Mouse (Mus musculus) left cerebral cortex, adult 6 months (tissue): ENCODE data around the gene Gm5615. TPM values are rescaled to one million over a fixed set of nuclear protein-coding genes. Genes with fewer than 3 reads are reported as not detected.

Source experiments
- long read RNA-seq, 2 experiments: library from polyadenylated mRNA; unstranded; transcript quantifications; one replicate each; pipeline ENCODE4 v2.0.0; 2019 to 2020
- polyA plus RNA-seq: library from polyadenylated mRNA; unstranded; fragments of <200 nt; fragmentation: Nextera tagmentation; gene quantifications from 2 replicates; pipeline ENCODE4 v1.2.3, GENCODE M21; 2021

Gene Gm5615
- polyA plus RNA-seq, result not detected in 2 replicates
- long read RNA-seq, experiment 1, result 0 reads
- long read RNA-seq, experiment 2, result 0 reads

GRCm38 (mm10) chr9:36541863-36542262 lies at the start of gene Gm5615:
TSS of gene Gm5615 (minus strand) at chr9:36541963.

GRCm38 (mm10) chr9:36582535-36582934 lies 40.8 kb upstream of the Gm5615 start, which contains the start of gene Gm17689:
TSS of gene Gm17689 (minus strand) at chr9:36582635.

Other genes with a start within 250 kb of the Gm5615 start
- gene Gm7257, start 110.1 kb downstream of the Gm5615 start, polyA plus RNA-seq, result not detected in 2 replicates
- gene Gm9513, start 66.3 kb downstream of the Gm5615 start, polyA plus RNA-seq, result not detected in 2 replicates
- gene Gm17689, start 40.7 kb upstream of the Gm5615 start, polyA plus RNA-seq, result not detected in 2 replicates
- gene A630095E13Rik, start 101.4 kb upstream of the Gm5615 start, polyA plus RNA-seq, result not detected in 2 replicates
- gene Acrv1, start 151.3 kb upstream of the Gm5615 start, polyA plus RNA-seq, result not detected in 2 replicates
- 1.1 and 1.4 TPM in 2 replicates for gene Chek1, start 185.1 kb upstream of the Gm5615 start, polyA plus RNA-seq
- 52.8 and 53.7 TPM in 2 replicates for gene Stt3a, start 225.7 kb upstream of the Gm5615 start, polyA plus RNA-seq